Mouse (Mus musculus) limb, embryonic 15.5 days (tissue): ENCODE results near the gene Cpb2. TPM values are rescaled to one million over a fixed set of nuclear protein-coding genes. Genes with fewer than 3 reads are reported as not detected.

Source experiments
- ATAC-seq: fragments of 200-750 bp; cut with Nextera tagmentation; 2 replicates; pipeline ENCODE4 v1.8.0; 2017; ENCODE audit warnings: low read depth, moderate TSS enrichment; ENCODE audit not compliant: insufficient number of reproducible peaks, low FRiP score, low TSS enrichment
- H3K27ac ChIP-seq: fragments of 300-500 bp; sonication (generic); 2 replicates; pipeline ENCODE4 v1.5.1; 2015; ENCODE audit warnings: moderate library complexity, mild to moderate bottlenecking, inconsistent platforms
- H3K27me3 ChIP-seq: fragments of 300-500 bp; sonication (generic); 2 replicates; pipeline ENCODE4 v1.6.1; 2015; ENCODE audit warnings: inconsistent platforms
- H3K36me3 ChIP-seq: fragments of 300-500 bp; sonication (generic); 2 replicates; pipeline ENCODE4 v1.6.1; 2015; ENCODE audit warnings: inconsistent platforms
- H3K4me1 ChIP-seq: fragments of 300-500 bp; sonication (generic); 2 replicates; pipeline ENCODE4 v1.6.1; 2015; ENCODE audit warnings: inconsistent platforms
- H3K4me2 ChIP-seq: fragments of 300-500 bp; sonication (generic); 2 replicates; pipeline ENCODE4 v1.6.1; 2015; ENCODE audit warnings: mild to moderate bottlenecking, inconsistent platforms
- H3K4me3 ChIP-seq: fragments of 300-500 bp; sonication (generic); 2 replicates; pipeline ENCODE4 v1.5.1; 2015; ENCODE audit warnings: mild to moderate bottlenecking, inconsistent platforms
- H3K9ac ChIP-seq: fragments of 300-500 bp; sonication (generic); 2 replicates; pipeline ENCODE4 v1.6.1; 2015; ENCODE audit warnings: inconsistent platforms
- H3K9me3 ChIP-seq: fragments of 300-500 bp; sonication (generic); 2 replicates; pipeline ENCODE4 v1.6.1; 2016; ENCODE audit warnings: inconsistent platforms
- WGBS: fragments of 180-500 bp; shearing (Covaris S2); methylation state at CpG from one replicate; pipeline ENCODE4 v1.1.7; 2015; 5-methylcytosine and 5-hydroxymethylcytosine counted together
- polyA plus RNA-seq: library from polyadenylated mRNA; unstranded; fragments of >200 nt; fragmentation: Nextera tagmentation; extraction: Ambion mirVana; gene quantifications from 2 replicates; pipeline ENCODE4 v1.2.1, GENCODE M21; 2015

Cpb2 gene
- polyA plus RNA-seq, 1 experiment from 2014 or later: 0.45 TPM

GRCm38 (mm10) chr14:75222386-75222785 lies 19.7 kb upstream of the Cpb2 start:
- H3K27me3 ChIP-seq: no peaks in the 10 kb centered on the region
- H3K4me1 ChIP-seq: no peaks in the 10 kb centered on the region
- no peaks in the 10 kb centered on the region for H3K36me3 ChIP-seq
- H3K4me2 ChIP-seq: no peak overlapping the region
- H3K4me3 ChIP-seq: no peak overlapping the region
- H3K9ac ChIP-seq: no peak overlapping the region
- no peak for ATAC-seq
- H3K9me3 ChIP-seq: no peaks in the 10 kb centered on the region
- WGBS: 78% methylated on average over 6 of the region's 6 CpGs
- H3K27ac ChIP-seq: no peak overlapping the region

DNA sequence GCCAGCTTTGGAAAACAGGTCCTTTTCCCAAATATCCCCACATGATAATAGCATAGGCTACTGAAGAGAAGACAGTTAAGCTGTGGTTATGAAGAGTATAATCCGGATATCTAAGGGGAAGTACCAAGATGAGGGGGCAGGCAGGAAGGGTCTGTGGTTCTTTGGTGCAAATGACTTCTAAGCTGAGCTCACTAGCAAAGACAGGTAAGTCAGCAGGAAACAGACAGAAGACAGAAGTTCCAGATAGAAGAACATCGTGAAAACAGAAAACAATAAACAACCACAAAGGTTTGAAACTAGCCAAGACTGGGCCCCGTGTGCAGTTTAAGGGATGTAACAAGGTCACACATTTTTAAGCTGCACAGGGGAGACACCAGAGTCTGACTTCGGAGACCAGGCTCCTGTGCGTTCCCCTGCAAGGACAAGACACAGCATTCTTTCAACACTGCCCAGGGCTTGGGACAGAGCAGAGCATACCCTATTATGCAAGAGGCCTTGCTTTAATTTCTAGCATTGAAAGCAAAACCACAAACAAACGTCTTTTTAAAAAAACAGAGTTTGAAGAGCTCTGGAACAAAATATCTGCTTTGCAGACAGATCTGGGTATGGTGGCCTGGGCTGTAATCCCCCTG lies 14.5 kb upstream of the Cpb2 start:
- no peak overlapping the region for H3K4me2 ChIP-seq
- no peak overlapping the region for H3K9ac ChIP-seq
- H3K27me3 ChIP-seq: no peaks in the 10 kb centered on the region
- H3K27ac ChIP-seq: no peak overlapping the region
- no peak overlapping the region for H3K4me3 ChIP-seq
- ATAC-seq: no peak
- no peaks in the 10 kb centered on the region for H3K4me1 ChIP-seq
- H3K36me3 ChIP-seq: no peaks in the 10 kb centered on the region
- 78% methylated on average over 6 of the region's 6 CpGs for WGBS
- H3K9me3 ChIP-seq: no peaks in the 10 kb centered on the region

- Histone ChIP-seq H3K36me3 (no peaks in the 10 kb centered on the region), H3K27me3 (no peaks in the 10 kb centered on the region), H3K4me2 (no peak overlapping the region), H3K27ac (no peak overlapping the region), H3K9ac (no peak overlapping the region), H3K4me3 (no peak overlapping the region), H3K9me3 (no peaks in the 10 kb centered on the region), H3K4me1 (no peaks in the 10 kb centered on the region)
- no peak for ATAC-seq
- 61% methylated on average over 2 of the region's 2 CpGs for WGBS
Measured at GRCm38 (mm10) chr14:75229834-75230233, 12.3 kb upstream of the Cpb2 start.

GRCm38 (mm10) chr14:75233070-75233469 lies 9.0 kb upstream of the Cpb2 start:
- Histone ChIP-seq H3K4me3 (no peak overlapping the region), H3K27ac (no peak overlapping the region), H3K4me2 (no peak overlapping the region), H3K4me1 (no peaks in the 10 kb centered on the region), H3K27me3 (no peaks in the 10 kb centered on the region), H3K9ac (no peak overlapping the region), H3K9me3 (no peaks in the 10 kb centered on the region), H3K36me3 (no peaks in the 10 kb centered on the region)
- ATAC-seq: no peak
- WGBS: 85% methylated on average over 5 of the region's 5 CpGs

DNA sequence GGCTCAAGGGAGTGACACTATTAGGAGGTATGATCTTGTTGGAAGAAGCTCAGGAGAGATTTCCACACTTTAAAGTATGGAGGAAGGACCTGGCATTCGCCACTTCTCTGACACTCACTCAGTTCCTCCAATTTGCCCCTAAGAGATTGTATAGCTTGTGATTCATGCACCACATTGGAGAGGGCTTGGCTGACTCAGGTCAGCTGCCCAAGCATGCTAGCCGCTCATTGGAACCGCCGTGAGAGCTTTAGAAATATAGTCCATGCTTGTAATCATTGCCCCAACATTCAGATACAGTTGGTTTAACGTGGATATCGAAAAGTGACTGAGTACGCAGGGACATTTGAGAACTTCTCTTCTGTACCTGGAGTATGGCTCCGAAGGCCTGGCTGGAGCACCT lies 6.5 kb upstream of the Cpb2 start:
- Histone ChIP-seq H3K27ac (no peak overlapping the region), H3K4me1 (no peaks in the 10 kb centered on the region), H3K4me3 (no peak overlapping the region), H3K36me3 (no peaks in the 10 kb centered on the region), H3K9ac (no peak overlapping the region), H3K27me3 (no peaks in the 10 kb centered on the region), H3K9me3 (no peaks in the 10 kb centered on the region), H3K4me2 (no peak overlapping the region)
- ATAC-seq: no peak
- WGBS: 84% methylated on average over 8 of the region's 8 CpGs

DNA sequence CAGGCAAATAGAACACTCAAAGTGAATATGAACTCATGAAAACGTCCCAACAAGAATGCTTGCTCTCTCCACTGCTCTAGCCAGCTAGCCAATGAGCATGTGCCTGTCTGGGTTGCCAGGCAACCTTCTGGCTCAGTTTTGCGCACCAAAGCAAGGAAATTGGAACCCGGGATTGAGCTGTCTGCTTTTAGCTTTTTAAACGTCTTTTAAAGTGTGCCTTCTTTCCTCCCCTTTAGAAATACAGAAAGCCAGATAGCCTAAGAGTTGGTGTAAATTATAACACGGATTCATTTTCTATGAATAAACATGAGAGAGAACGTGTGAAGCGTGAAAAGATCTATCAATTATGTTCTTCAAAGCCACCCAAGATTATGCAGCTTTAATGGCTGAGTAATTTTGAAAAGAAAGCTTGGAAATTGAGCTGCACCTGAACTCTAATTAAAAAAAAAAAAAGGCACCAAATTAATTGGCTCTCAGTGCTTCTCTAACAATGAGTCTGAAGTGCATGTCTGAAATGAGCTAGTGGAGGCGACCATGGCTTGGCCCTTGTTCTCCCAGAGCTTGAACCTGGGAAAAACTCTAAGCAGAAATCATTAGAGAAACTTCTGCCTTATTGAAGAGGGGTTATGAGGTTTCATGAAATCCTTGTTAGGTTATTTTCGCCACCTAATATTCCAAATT lies 6.0 kb upstream of the Cpb2 start:
- no peak overlapping the region for H3K4me2 ChIP-seq
- no peaks in the 10 kb centered on the region for H3K36me3 ChIP-seq
- no peak for ATAC-seq
- no peak overlapping the region for H3K27ac ChIP-seq
- no peaks in the 10 kb centered on the region for H3K27me3 ChIP-seq
- WGBS: 57% methylated on average over 9 of the region's 9 CpGs
- no peak overlapping the region for H3K4me3 ChIP-seq
- H3K9me3 ChIP-seq: no peaks in the 10 kb centered on the region
- H3K9ac ChIP-seq: no peak overlapping the region
- H3K4me1 ChIP-seq: no peaks in the 10 kb centered on the region

DNA sequence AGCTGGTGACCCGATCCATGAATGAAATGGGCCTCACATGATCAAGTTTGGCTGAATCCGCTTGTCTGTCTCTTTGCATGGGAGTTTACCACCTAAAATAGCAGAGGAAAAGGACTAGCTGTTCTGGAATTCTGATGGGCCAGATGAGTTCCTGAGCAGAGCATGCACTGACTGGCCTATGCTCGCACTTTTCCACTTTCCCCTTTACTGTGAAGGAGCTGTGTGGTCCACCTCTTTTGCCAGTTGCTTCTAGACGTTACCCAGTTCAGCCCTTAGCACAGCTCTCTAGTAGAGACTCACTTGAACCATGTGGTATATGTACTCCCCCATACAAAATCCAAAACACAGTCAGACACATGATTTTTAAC lies 5.5 kb upstream of the Cpb2 start:
- Histone ChIP-seq H3K27me3 (no peaks in the 10 kb centered on the region), H3K4me3 (no peak overlapping the region), H3K27ac (no peak overlapping the region), H3K9me3 (no peaks in the 10 kb centered on the region), H3K4me2 (no peak overlapping the region), H3K36me3 (no peaks in the 10 kb centered on the region), H3K4me1 (no peaks in the 10 kb centered on the region), H3K9ac (no peak overlapping the region)
- WGBS: 79% methylated on average over 4 of the region's 4 CpGs
- no peak for ATAC-seq

- Histone ChIP-seq H3K9me3 (no peaks in the 10 kb centered on the region), H3K4me3 (no peak overlapping the region), H3K36me3 (no peaks in the 10 kb centered on the region), H3K9ac (no peak overlapping the region), H3K27ac (no peak overlapping the region), H3K4me2 (no peak overlapping the region), H3K4me1 (no peaks in the 10 kb centered on the region), H3K27me3 (no peaks in the 10 kb centered on the region)
- WGBS: 86% methylated on average over 8 of the region's 8 CpGs
- ATAC-seq: no peak
Measured at GRCm38 (mm10) chr14:75237096-75237495, 5.0 kb upstream of the Cpb2 start.

DNA sequence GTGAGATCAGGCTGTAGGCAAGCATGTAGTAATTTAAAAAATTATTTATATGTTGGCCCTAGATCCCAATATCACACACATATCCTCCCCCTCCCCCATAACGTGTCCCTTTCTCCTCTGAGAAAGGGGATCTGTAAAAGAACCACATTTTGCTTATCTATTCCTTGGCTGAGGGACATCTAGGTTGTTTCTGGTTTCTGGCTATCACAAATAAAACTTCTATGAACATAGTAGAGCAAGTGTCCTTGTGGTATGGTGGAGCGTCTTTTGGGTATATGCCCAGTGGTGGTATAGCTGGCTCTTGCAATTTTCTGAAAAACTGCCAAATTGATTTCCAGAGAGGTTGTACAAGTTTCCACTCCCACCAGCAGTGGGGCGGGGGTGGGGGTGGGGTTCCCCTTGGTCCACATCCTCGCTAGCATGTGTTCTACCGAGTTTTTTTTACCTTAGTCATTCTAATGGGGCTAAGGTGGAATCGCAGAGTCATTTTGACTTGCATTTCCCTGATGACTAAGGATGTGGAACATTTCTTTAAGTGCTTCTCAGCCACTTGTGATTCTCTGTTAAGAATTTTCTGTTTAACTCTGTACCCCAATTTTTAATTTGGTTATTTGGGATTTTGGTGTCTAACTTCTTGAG lies 3.9 kb upstream of the Cpb2 start:
- ATAC-seq: no peak
- no peak overlapping the region for H3K4me3 ChIP-seq
- no peaks in the 10 kb centered on the region for H3K4me1 ChIP-seq
- WGBS: 74% methylated on average over 6 of the region's 6 CpGs
- no peak overlapping the region for H3K9ac ChIP-seq
- no peaks in the 10 kb centered on the region for H3K36me3 ChIP-seq
- H3K27ac ChIP-seq: no peak overlapping the region
- H3K27me3 ChIP-seq: no peaks in the 10 kb centered on the region
- no peak overlapping the region for H3K4me2 ChIP-seq
- H3K9me3 ChIP-seq: no peaks in the 10 kb centered on the region

- no peak overlapping the region for H3K4me2 ChIP-seq
- H3K36me3 ChIP-seq: no peaks in the 10 kb centered on the region
- no peak overlapping the region for H3K4me3 ChIP-seq
- no peaks in the 10 kb centered on the region for H3K9me3 ChIP-seq
- no peak for ATAC-seq
- H3K9ac ChIP-seq: no peak overlapping the region
- H3K27me3 ChIP-seq: no peaks in the 10 kb centered on the region
- H3K27ac ChIP-seq: no peak overlapping the region
- H3K4me1 ChIP-seq: no peaks in the 10 kb centered on the region
- 70% methylated on average over 11 of the region's 11 CpGs for WGBS
Measured at GRCm38 (mm10) chr14:75246024-75247000, 4.2 kb downstream of the Cpb2 start.

GRCm38 (mm10) chr14:75250432-75250831 lies 8.3 kb downstream of the Cpb2 start:
- H3K4me2 ChIP-seq: no peak overlapping the region
- 85% methylated on average over 3 of the region's 3 CpGs for WGBS
- no peaks in the 10 kb centered on the region for H3K9me3 ChIP-seq
- no peaks in the 10 kb centered on the region for H3K36me3 ChIP-seq
- H3K4me1 ChIP-seq: no peaks in the 10 kb centered on the region
- no peak overlapping the region for H3K27ac ChIP-seq
- no peak for ATAC-seq
- H3K4me3 ChIP-seq: no peak overlapping the region
- H3K27me3 ChIP-seq: no peaks in the 10 kb centered on the region
- no peak overlapping the region for H3K9ac ChIP-seq

DNA sequence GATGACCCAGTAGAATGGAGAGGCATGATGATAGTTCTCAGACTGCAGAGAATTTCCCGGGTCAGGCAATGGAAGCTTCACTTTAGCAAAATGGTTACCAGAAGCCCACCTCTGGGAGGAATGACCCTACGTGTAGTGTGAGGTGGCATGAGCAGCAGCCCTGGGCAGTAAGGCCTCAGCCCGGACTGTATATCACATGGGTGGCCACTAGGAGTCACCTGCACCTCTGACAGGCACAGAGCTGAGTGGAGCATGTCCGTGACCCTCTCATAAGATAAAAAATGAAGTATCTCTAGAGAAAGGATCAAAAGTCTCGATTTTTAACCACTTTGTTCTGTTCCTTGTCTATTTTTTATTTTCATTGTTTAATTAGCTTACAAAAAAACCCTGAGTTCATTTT lies 14.4 kb downstream of the Cpb2 start:
- no peak overlapping the region for H3K4me3 ChIP-seq
- no peak overlapping the region for H3K9ac ChIP-seq
- H3K4me1 ChIP-seq: no peaks in the 10 kb centered on the region
- H3K36me3 ChIP-seq: no peaks in the 10 kb centered on the region
- WGBS: 51% methylated on average over 5 of the region's 5 CpGs
- H3K4me2 ChIP-seq: no peak overlapping the region
- H3K27ac ChIP-seq: no peak overlapping the region
- H3K9me3 ChIP-seq: no peaks in the 10 kb centered on the region
- H3K27me3 ChIP-seq: no peaks in the 10 kb centered on the region
- no peak for ATAC-seq
